Mouse (Mus musculus) gastrocnemius, postnatal 25 days (tissue): ENCODE data around the gene Ltc4s. TPM values are rescaled to one million over a fixed set of nuclear protein-coding genes. Genes with fewer than 3 reads are reported as not detected.

ENCODE experiments used
- DNase-seq: peaks from one replicate; pipeline ENCODE4 v3.0.0; 2022
- long read RNA-seq, 2 experiments: library from polyadenylated mRNA; stranded (forward); transcript quantifications; one replicate each; pipeline ENCODE4 v2.0.0; 2021
- total RNA-seq, 2 experiments: library from RNA; stranded (reverse); gene quantifications; 1 replicate in 1 of 2; 2 replicates in 1 of 2; pipeline ENCODE4 v1.2.3; 2021

The Ltc4s gene
- 1 to 10 TPM; 2.9 to 3.7 TPM for total RNA-seq
- long read RNA-seq, experiment 1, partial matches to known transcripts, result 1 of 4 reads
- long read RNA-seq, experiment 1, other reads (novel, unspliced or antisense), result 0 of 4 reads
- long read RNA-seq, experiment 2, partial matches to known transcripts, result 0 of 1 reads
- long read RNA-seq, experiment 2, other reads (novel, unspliced or antisense), result 0 of 1 reads

- no peak for DNase-seq
These were observed at the start of gene Ltc4s for GRCm38 (mm10) chr11:50238324-50238723. Gene Ltc4s, minus strand, starts transcription at chr11:50238616.

GRCm38 (mm10) chr11:50286428-50286827, 48.0 kb upstream of the Ltc4s start:
- no peak for DNase-seq

- no peak for DNase-seq
These were observed 47.3 kb upstream of the Ltc4s start for GRCm38 (mm10) chr11:50285696-50286095.

- DNase-seq, result no peak
These were observed 46.8 kb upstream of the Ltc4s start for GRCm38 (mm10) chr11:50285263-50285662.

- no peak for DNase-seq
These were observed 41.6 kb upstream of the Ltc4s start for GRCm38 (mm10) chr11:50280053-50280452.

- DNase-seq, result no peak
These were observed 40.6 kb upstream of the Ltc4s start for GRCm38 (mm10) chr11:50279005-50279404.

- DNase-seq, result no peak
These were observed 39.3 kb upstream of the Ltc4s start for GRCm38 (mm10) chr11:50277706-50278105.

GRCm38 (mm10) chr11:50277025-50277424, 38.6 kb upstream of the Ltc4s start:
- no peak for DNase-seq

- DNase-seq, result no peak
These were observed 37.2 kb upstream of the Ltc4s start for GRCm38 (mm10) chr11:50275568-50276151.

GRCm38 (mm10) chr11:50275077-50275476, 36.7 kb upstream of the Ltc4s start:
- DNase-seq, result no peak

- no peak for DNase-seq
These were observed 34.4 kb upstream of the Ltc4s start for GRCm38 (mm10) chr11:50272819-50273218.

- DNase-seq, result no peak
These were observed 31.5 kb upstream of the Ltc4s start for GRCm38 (mm10) chr11:50269885-50270284.

- DNase-seq, result no peak
These were observed 30.7 kb upstream of the Ltc4s start for GRCm38 (mm10) chr11:50269163-50269562.

GRCm38 (mm10) chr11:50266997-50267396, 28.6 kb upstream of the Ltc4s start:
- DNase-seq, result no peak

GRCm38 (mm10) chr11:50265931-50266330, 27.5 kb upstream of the Ltc4s start:
- DNase-seq, result peak; percentile 51

- no peak for DNase-seq
These were observed 24.8 kb upstream of the Ltc4s start for GRCm38 (mm10) chr11:50263198-50263597.

GRCm38 (mm10) chr11:50262020-50262419, 23.6 kb upstream of the Ltc4s start:
- DNase-seq, result no peak

- no peak for DNase-seq
These were observed 19.9 kb upstream of the Ltc4s start for GRCm38 (mm10) chr11:50258310-50258709.

GRCm38 (mm10) chr11:50256615-50257014, 18.2 kb upstream of the Ltc4s start:
- DNase-seq, result no peak

GRCm38 (mm10) chr11:50254010-50254580, 15.7 kb upstream of the Ltc4s start:
- no peak for DNase-seq

GRCm38 (mm10) chr11:50253393-50253792, 15.0 kb upstream of the Ltc4s start:
- DNase-seq, result no peak

- DNase-seq, result no peak
These were observed 14.4 kb upstream of the Ltc4s start for GRCm38 (mm10) chr11:50252684-50253265.

- DNase-seq, result no peak
These were observed 13.8 kb upstream of the Ltc4s start for GRCm38 (mm10) chr11:50252166-50252565.
